Mouse (Mus musculus): ENCODE data around the gene Spp1. TPM values are rescaled to one million over a fixed set of nuclear protein-coding genes. Genes with fewer than 3 reads are reported as not detected.

Spp1 gene
- polyA plus RNA-seq, 1 experiment from 2014 or later, result 6.6 TPM

DNA sequence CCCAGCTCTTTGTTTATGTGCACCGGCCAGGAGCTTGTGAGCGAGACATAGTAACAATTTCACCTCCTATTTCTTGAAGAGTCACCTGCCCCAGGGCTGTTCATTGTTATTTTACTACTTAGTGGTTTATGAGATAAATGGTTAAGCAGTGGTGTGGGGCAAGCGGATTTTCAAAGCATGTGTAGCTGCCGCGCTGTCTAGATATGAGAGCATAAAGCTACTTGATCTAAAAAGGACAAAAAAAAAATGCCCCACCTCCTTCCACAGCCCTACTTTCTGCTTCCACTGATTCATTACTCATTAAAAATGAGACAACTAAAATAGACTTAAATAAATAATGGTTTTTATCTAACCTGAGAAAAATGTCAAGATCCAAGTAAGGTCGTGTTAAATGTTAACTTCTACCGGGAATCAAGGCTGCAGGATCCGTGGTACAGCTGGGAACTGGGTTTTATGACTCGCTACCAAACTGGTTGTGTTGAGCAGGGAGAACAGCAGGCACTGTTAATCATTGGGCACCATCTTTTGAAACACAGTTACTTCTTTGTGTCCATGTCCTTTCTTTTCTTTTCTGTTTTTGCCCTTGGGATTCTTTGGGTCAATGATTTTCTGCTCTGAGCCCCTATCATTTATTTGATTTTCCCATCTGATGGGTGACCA lies 35.5 kb upstream of the Spp1 start:
- Histone ChIP-seq H3K27ac (ENCODE audit: low read depth) (no peak overlapping the region), H3K4me3 (ENCODE audit: low read depth, low read length) (no peak overlapping the region), H3K9ac (no peak overlapping the region), H3K9me3 (ENCODE audit: low read depth, low read length) (no peaks in the 10 kb centered on the region), H3K4me2 (no peak overlapping the region), H3K4me1 (ENCODE audit: insufficient read depth) (no peaks in the 10 kb centered on the region), H3K27me3 (ENCODE audit: insufficient read depth, low read length) (no peaks in the 10 kb centered on the region), H3K36me3 (ENCODE audit: insufficient read depth) (no peaks in the 10 kb centered on the region)
- no peak for ATAC-seq (ENCODE audit: insufficient read depth)
- DNase-seq, result peak; percentile 15
- TF ChIP-seq CTCF (IDR thresholded peaks at IDR 0.05; ENCODE audit: low read depth), result no peak
- WGBS, result 33% methylated on average over 9 of the region's 9 CpGs

DNA sequence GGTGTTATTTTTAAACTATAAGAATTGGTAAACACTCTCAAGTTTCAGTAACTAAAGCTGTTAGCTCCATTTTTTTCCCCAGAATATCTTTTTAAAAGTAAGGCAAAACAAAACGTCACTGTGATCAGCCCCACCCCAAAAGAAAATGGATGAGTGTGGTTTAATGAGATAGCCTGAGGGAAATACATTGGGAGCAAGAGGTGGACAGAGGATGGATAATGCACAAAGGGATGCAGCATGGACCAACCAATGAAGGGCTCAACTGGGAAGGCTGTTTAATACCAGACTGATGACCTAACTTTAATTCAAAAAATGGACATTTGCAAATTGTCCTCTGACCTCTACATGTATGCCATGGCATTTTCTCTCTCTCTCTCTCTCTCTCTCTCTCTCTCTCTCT lies 34.9 kb upstream of the Spp1 start:
- Histone ChIP-seq H3K9ac (no peak overlapping the region), H3K36me3 (ENCODE audit: insufficient read depth) (no peaks in the 10 kb centered on the region), H3K9me3 (ENCODE audit: low read depth, low read length) (no peaks in the 10 kb centered on the region), H3K27me3 (ENCODE audit: insufficient read depth, low read length) (no peaks in the 10 kb centered on the region), H3K4me3 (ENCODE audit: low read depth, low read length) (no peak overlapping the region), H3K4me1 (ENCODE audit: insufficient read depth) (no peaks in the 10 kb centered on the region), H3K4me2 (no peak overlapping the region), H3K27ac (ENCODE audit: low read depth) (no peak overlapping the region)
- ATAC-seq (ENCODE audit: insufficient read depth) (no peak), DNase-seq (no peak)
- TF ChIP-seq CTCF (IDR thresholded peaks at IDR 0.05; ENCODE audit: low read depth), result no peak
- 18% methylated on average over 1 of the region's 1 CpGs for WGBS

DNA sequence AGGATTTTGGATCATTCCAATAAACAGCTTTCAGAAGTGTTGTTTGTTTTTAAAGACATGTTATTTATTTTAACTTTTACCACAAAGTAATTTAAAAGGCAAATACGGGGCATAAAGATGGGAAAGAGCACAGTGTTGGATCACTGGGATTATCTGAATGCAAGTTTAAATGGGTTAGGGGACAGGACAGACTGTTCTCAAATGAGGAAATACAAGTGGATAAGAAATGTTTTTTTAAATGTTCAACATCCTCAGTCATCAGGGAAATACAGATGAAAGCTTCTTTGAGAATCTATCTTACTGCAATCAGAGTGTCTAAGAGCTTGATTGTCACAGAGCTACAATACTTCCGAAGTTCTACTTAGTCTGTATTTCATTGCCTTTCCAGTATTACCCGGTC lies 32.3 kb upstream of the Spp1 start:
- no peak for ATAC-seq (ENCODE audit: insufficient read depth)
- 35% methylated on average over 3 of the region's 3 CpGs for WGBS
- no peaks in the 10 kb centered on the region for H3K27me3 ChIP-seq (ENCODE audit: insufficient read depth, low read length)
- H3K4me2 ChIP-seq, result no peak overlapping the region
- no peak overlapping the region for H3K9ac ChIP-seq
- DNase-seq, result peak; percentile 23
- H3K27ac ChIP-seq (ENCODE audit: low read depth), result no peak overlapping the region
- no peak overlapping the region for H3K4me3 ChIP-seq (ENCODE audit: low read depth, low read length)
- no peak for TF ChIP-seq CTCF (IDR thresholded peaks at IDR 0.05; ENCODE audit: low read depth)
- H3K36me3 ChIP-seq (ENCODE audit: insufficient read depth), result no peaks in the 10 kb centered on the region
- H3K9me3 ChIP-seq (ENCODE audit: low read depth, low read length), result no peaks in the 10 kb centered on the region
- no peaks in the 10 kb centered on the region for H3K4me1 ChIP-seq (ENCODE audit: insufficient read depth)

DNA sequence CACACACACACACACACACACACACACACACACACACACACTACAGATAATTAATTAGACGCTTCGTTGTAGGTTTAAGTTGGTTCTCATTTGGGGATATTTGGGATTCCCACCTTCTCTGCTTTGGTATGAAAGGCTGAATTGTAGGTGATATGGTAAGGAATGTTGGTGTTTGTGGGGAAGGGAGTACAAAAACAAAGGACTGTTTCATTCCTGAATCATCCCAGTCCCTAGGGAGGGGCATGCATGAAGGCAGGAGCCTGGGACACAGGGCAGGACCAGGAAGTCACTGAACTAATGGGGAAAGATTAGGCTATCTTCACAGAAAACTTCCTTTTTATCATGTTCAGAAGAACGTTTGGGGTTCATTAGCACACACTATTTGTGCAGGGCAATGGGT lies 31.6 kb upstream of the Spp1 start:
- Histone ChIP-seq H3K4me1 (ENCODE audit: insufficient read depth) (no peaks in the 10 kb centered on the region), H3K27ac (ENCODE audit: low read depth) (no peak overlapping the region), H3K9ac (no peak overlapping the region), H3K36me3 (ENCODE audit: insufficient read depth) (no peaks in the 10 kb centered on the region), H3K4me2 (no peak overlapping the region), H3K27me3 (ENCODE audit: insufficient read depth, low read length) (no peaks in the 10 kb centered on the region), H3K9me3 (ENCODE audit: low read depth, low read length) (no peaks in the 10 kb centered on the region), H3K4me3 (ENCODE audit: low read depth, low read length) (no peak overlapping the region)
- WGBS, result 70% methylated on average over 3 of the region's 3 CpGs
- DNase-seq, result no peak
- no peak for ATAC-seq (ENCODE audit: insufficient read depth)
- no peak for TF ChIP-seq CTCF (IDR thresholded peaks at IDR 0.05; ENCODE audit: low read depth)

DNA sequence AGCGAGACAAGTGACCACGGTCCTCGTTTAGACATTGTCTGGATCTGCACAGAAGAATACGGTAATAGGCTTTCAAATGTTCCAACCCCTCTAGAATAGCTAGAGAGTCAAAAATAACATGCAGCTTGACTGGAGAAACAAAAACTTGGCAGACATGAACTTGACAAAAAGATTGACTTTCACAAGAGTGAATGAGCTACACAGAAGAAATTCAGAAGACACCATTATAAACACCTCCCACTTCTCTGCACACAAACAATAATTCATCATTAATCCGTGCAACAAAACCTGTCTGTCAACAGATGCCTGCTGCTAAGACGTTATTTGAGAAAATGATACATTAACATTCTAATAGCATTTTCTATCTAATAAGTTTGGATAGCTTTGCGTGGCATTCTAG lies 30.4 kb upstream of the Spp1 start:
- no peak overlapping the region for H3K27ac ChIP-seq (ENCODE audit: low read depth)
- no peaks in the 10 kb centered on the region for H3K36me3 ChIP-seq (ENCODE audit: insufficient read depth)

DNA sequence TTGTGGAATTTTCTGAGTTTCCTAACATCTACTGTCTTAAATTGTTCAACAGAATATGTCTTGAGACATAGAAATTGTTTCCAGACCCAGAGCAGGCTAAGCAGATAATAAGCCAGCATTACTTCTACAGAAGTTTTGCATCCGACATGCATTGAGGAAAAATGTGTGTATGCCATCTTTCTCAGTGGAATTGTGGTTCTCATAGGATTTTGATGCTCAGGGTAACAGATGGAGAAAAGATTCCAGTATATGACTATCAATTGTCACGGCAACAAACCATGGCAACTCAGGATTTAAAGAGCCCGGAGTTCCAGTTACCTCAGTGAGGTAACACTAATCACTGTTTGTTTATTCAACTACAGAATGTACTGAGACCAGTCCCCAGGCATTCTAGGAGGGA lies 29.9 kb upstream of the Spp1 start:
- DNase-seq (no peak), ATAC-seq (ENCODE audit: insufficient read depth) (no peak)
- H3K4me2 ChIP-seq, result no peak overlapping the region
- no peak overlapping the region for H3K9ac ChIP-seq
- H3K9me3 ChIP-seq (ENCODE audit: low read depth, low read length), result no peaks in the 10 kb centered on the region
- WGBS, result 58% methylated on average over 3 of the region's 3 CpGs
- no peak for TF ChIP-seq CTCF (IDR thresholded peaks at IDR 0.05; ENCODE audit: low read depth)
- no peaks in the 10 kb centered on the region for H3K27me3 ChIP-seq (ENCODE audit: insufficient read depth, low read length)
- no peaks in the 10 kb centered on the region for H3K4me1 ChIP-seq (ENCODE audit: insufficient read depth)
- H3K4me3 ChIP-seq (ENCODE audit: low read depth, low read length), result no peak overlapping the region
- no peaks in the 10 kb centered on the region for H3K36me3 ChIP-seq (ENCODE audit: insufficient read depth)
- no peak overlapping the region for H3K27ac ChIP-seq (ENCODE audit: low read depth)

More for the DNA sequence above, 30.4 kb upstream of the Spp1 start:
- no peak for ATAC-seq (ENCODE audit: insufficient read depth)
- H3K9ac ChIP-seq, result no peak overlapping the region
- no peak for TF ChIP-seq CTCF (IDR thresholded peaks at IDR 0.05; ENCODE audit: low read depth)
- H3K27me3 ChIP-seq (ENCODE audit: insufficient read depth, low read length), result no peaks in the 10 kb centered on the region
- H3K4me2 ChIP-seq, result no peak overlapping the region
- WGBS, result 80% methylated on average over 7 of the region's 7 CpGs
- no peak overlapping the region for H3K4me3 ChIP-seq (ENCODE audit: low read depth, low read length)
- no peaks in the 10 kb centered on the region for H3K9me3 ChIP-seq (ENCODE audit: low read depth, low read length)
- no peak for DNase-seq
- no peaks in the 10 kb centered on the region for H3K4me1 ChIP-seq (ENCODE audit: insufficient read depth)

DNA sequence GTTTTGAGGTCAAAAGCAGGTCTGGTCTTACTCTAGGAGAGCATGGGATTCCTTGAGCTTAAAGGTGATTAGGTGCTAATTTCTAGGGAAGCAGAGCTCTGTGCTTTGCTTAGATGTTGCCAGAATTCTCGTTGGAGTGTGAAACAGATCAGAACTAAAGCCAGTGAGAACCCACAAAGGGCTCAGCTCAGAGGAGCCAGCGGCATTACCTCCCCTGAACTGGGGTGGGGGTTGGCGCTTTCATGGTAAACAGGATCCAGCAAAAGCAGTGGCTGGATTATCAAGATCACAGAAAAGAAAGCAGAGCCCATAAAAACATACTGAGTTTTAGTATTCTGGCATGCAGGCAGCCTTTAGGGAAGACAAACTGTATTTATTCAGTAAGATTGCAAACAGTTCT lies 28.2 kb upstream of the Spp1 start:
- DNase-seq, result no peak
- no peak for TF ChIP-seq CTCF (IDR thresholded peaks at IDR 0.05; ENCODE audit: low read depth)
- ATAC-seq (ENCODE audit: insufficient read depth), result no peak
- H3K27ac ChIP-seq (ENCODE audit: low read depth), result no peak overlapping the region
- no peaks in the 10 kb centered on the region for H3K36me3 ChIP-seq (ENCODE audit: insufficient read depth)
- H3K9me3 ChIP-seq (ENCODE audit: low read depth, low read length), result no peaks in the 10 kb centered on the region
- H3K27me3 ChIP-seq (ENCODE audit: insufficient read depth, low read length), result no peaks in the 10 kb centered on the region
- WGBS, result 20% methylated on average over 3 of the region's 3 CpGs
- no peak overlapping the region for H3K4me3 ChIP-seq (ENCODE audit: low read depth, low read length)
- no peak overlapping the region for H3K9ac ChIP-seq
- H3K4me1 ChIP-seq (ENCODE audit: insufficient read depth), result no peaks in the 10 kb centered on the region
- H3K4me2 ChIP-seq, result no peak overlapping the region

All from lung, embryonic 14.5 days (tissue).